Mouse (Mus musculus): ENCODE data around the gene Atad3a. TPM values are rescaled to one million over a fixed set of nuclear protein-coding genes. Genes with fewer than 3 reads are reported as not detected.

Atad3a gene
- polyA plus RNA-seq, 1 experiment from 2014 or later = 26.1 TPM

- Histone ChIP-seq H3K27me3 (replicated peaks; ENCODE audit: insufficient read depth, low read length) (no peaks in the 10 kb centered on the region; the same call in none of the 2 replicates), H3K9me3 (ENCODE audit: low read length) (no peaks in the 10 kb centered on the region), H3K4me2 (replicated peaks; ENCODE audit: low read depth, low read length) (0 out of 2 replicates have a peak overlapping the region, but pooled peaks have one; percentile 96), H3K9ac (replicated peaks; ENCODE audit: low read depth) (no peak overlapping the region), H3K4me1 (ENCODE audit: insufficient read depth, low read depth, low read length) (peaks cover 4% of the 10 kb centered on the region; the same call in 1 of the 2 replicates), H3K4me3 (ENCODE audit: low read depth, low read length) (no peak overlapping the region), H3K36me3 (ENCODE audit: insufficient read depth, low read length) (no peaks in the 10 kb centered on the region), H3K27ac (ENCODE audit: low read length) (no peak overlapping the region)
- DNase-seq (ENCODE audit: low spot score) (no peak), ATAC-seq (no peak)
- TF ChIP-seq CTCF (IDR thresholded peaks at IDR 0.05) = no peak
- TF ChIP-seq EP300 (IDR thresholded peaks at IDR 0.05) = no peak
- WGBS = 78% methylated on average over 4 of the region's 4 CpGs
Observed at GRCm38 (mm10) chr4:155695531-155696062, 65.3 kb downstream of the Atad3a start.

- H3K4me3 ChIP-seq (ENCODE audit: low read depth, low read length) = peak overlapping the region; percentile 62
- H3K9ac ChIP-seq (replicated peaks; ENCODE audit: low read depth) = peak overlapping the region; percentile 32
- 3% methylated on average over 87 of the region's 92 CpGs for WGBS
- H3K4me2 ChIP-seq (replicated peaks; ENCODE audit: low read depth, low read length) = peak overlapping the region; percentile 96
- H3K9me3 ChIP-seq (ENCODE audit: low read length) = no peaks in the 10 kb centered on the region
- no peak overlapping the region for H3K27ac ChIP-seq (ENCODE audit: low read length)
- DNase-seq (ENCODE audit: low spot score) (peak; percentile 64), ATAC-seq (peak; percentile 80)
- peaks cover 4% of the 10 kb centered on the region; the same call in 1 of the 2 replicates for H3K4me1 ChIP-seq (ENCODE audit: insufficient read depth, low read depth, low read length)
- no peaks in the 10 kb centered on the region; the same call in none of the 2 replicates for H3K27me3 ChIP-seq (replicated peaks; ENCODE audit: insufficient read depth, low read length)
- H3K36me3 ChIP-seq (ENCODE audit: insufficient read depth, low read length) = no peaks in the 10 kb centered on the region
- TF ChIP-seq CTCF (IDR thresholded peaks at IDR 0.05) (peak; percentile 68), EP300 (IDR thresholded peaks at IDR 0.05) (no peak)
Observed at GRCm38 (mm10) chr4:155694482-155695401, 66.2 kb downstream of the Atad3a start.

- Histone ChIP-seq H3K4me1 (ENCODE audit: insufficient read depth, low read depth, low read length) (peaks cover 4% of the 10 kb centered on the region; the same call in 1 of the 2 replicates), H3K9me3 (ENCODE audit: low read length) (no peaks in the 10 kb centered on the region), H3K27ac (ENCODE audit: low read length) (no peak within 1 kb of the TSS), H3K4me3 (ENCODE audit: low read depth, low read length) (peak within 1 kb of the TSS; percentile 62), H3K4me2 (replicated peaks; ENCODE audit: low read depth, low read length) (peak within 1 kb of the TSS; percentile 96), H3K27me3 (replicated peaks; ENCODE audit: insufficient read depth, low read length) (no peaks in the 10 kb centered on the region; the same call in none of the 2 replicates), H3K36me3 (ENCODE audit: insufficient read depth, low read length) (no peaks in the 10 kb centered on the region), H3K9ac (replicated peaks; ENCODE audit: low read depth) (peak within 1 kb of the TSS; percentile 32)
- ATAC-seq = peak; percentile 78
- TF ChIP-seq EP300 (IDR thresholded peaks at IDR 0.05) = no peak
- no peak; the same call in 1 of the 2 replicates for TF ChIP-seq CTCF (IDR thresholded peaks at IDR 0.05)
- peak; percentile 25 for DNase-seq (ENCODE audit: low spot score)
- under 1% methylated on average over 22 of the region's 47 CpGs for WGBS
Observed at GRCm38 (mm10) chr4:155694111-155694481, 66.8 kb downstream of the Atad3a start, which contains the start of gene Fndc10. Fndc10 (plus strand) TSS chr4:155694342.

- Histone ChIP-seq H3K4me2 (replicated peaks; ENCODE audit: low read depth, low read length) (no peak overlapping the region), H3K9ac (replicated peaks; ENCODE audit: low read depth) (no peak overlapping the region), H3K9me3 (ENCODE audit: low read length) (no peaks in the 10 kb centered on the region), H3K36me3 (ENCODE audit: insufficient read depth, low read length) (no peaks in the 10 kb centered on the region), H3K27ac (ENCODE audit: low read length) (no peak overlapping the region), H3K4me1 (ENCODE audit: insufficient read depth, low read depth, low read length) (peaks cover 4% of the 10 kb centered on the region; the same call in 1 of the 2 replicates), H3K4me3 (ENCODE audit: low read depth, low read length) (no peak overlapping the region), H3K27me3 (replicated peaks; ENCODE audit: insufficient read depth, low read length) (no peaks in the 10 kb centered on the region; the same call in none of the 2 replicates)
- no peak for DNase-seq (ENCODE audit: low spot score)
- TF ChIP-seq EP300 (IDR thresholded peaks at IDR 0.05) (no peak), CTCF (IDR thresholded peaks at IDR 0.05) (no peak)
- no peak for ATAC-seq
- WGBS = 95% methylated on average over 3 of the region's 3 CpGs
Observed at GRCm38 (mm10) chr4:155692421-155692820, 68.5 kb downstream of the Atad3a start.

Small RNAs within 50 kb of the gene (microRNA-seq; reads per million reads assigned to microRNA genes)
- not detected for gene Gm27743

Other genes with a start within 250 kb of the Atad3a start
- 70.9 and 76.3 TPM in 2 replicates for gene Nadk, start 198.7 kb downstream of the Atad3a start, polyA plus RNA-seq (2015; fragmentation: Nextera tagmentation; extraction: Ambion mirVana)
- 3.1 and 3.7 TPM in 2 replicates for gene Slc35e2, start 159.7 kb downstream of the Atad3a start, polyA plus RNA-seq (2015; fragmentation: Nextera tagmentation; extraction: Ambion mirVana)
- gene Cdk11b, start 136.2 kb downstream of the Atad3a start, polyA plus RNA-seq (2015; fragmentation: Nextera tagmentation; extraction: Ambion mirVana) = 67.3 and 74.4 TPM in 2 replicates
- not detected in 2 replicates for gene Gm10563, start 115.7 kb downstream of the Atad3a start, polyA plus RNA-seq (2015; fragmentation: Nextera tagmentation; extraction: Ambion mirVana)
- 44.5 and 46.2 TPM in 2 replicates for gene Mmp23, start 107.7 kb downstream of the Atad3a start, polyA plus RNA-seq (2015; fragmentation: Nextera tagmentation; extraction: Ambion mirVana)
- gene Mib2, start 91.9 kb downstream of the Atad3a start, polyA plus RNA-seq (2015; fragmentation: Nextera tagmentation; extraction: Ambion mirVana) = 16.3 and 19.8 TPM in 2 replicates
- gene Fndc10, start 66.8 kb downstream of the Atad3a start, polyA plus RNA-seq (2015; fragmentation: Nextera tagmentation; extraction: Ambion mirVana) = 3.3 and 3.6 TPM in 2 replicates
- 166 and 178 TPM in 2 replicates for gene Ssu72, start 56.3 kb downstream of the Atad3a start, polyA plus RNA-seq (2015; fragmentation: Nextera tagmentation; extraction: Ambion mirVana)
- 0.58 and 0.63 TPM in 2 replicates for gene Tmem240, start 26.3 kb downstream of the Atad3a start, polyA plus RNA-seq (2015; fragmentation: Nextera tagmentation; extraction: Ambion mirVana)
- 6.5 and 7.0 TPM in 2 replicates for gene Vwa1, start 13.6 kb upstream of the Atad3a start, polyA plus RNA-seq (2015; fragmentation: Nextera tagmentation; extraction: Ambion mirVana)
- gene Tmem88b, start 24.8 kb upstream of the Atad3a start, polyA plus RNA-seq (2015; fragmentation: Nextera tagmentation; extraction: Ambion mirVana) = 0.13 and 0.31 TPM in 2 replicates
- gene Ankrd65, start 29.3 kb upstream of the Atad3a start, polyA plus RNA-seq (2015; fragmentation: Nextera tagmentation; extraction: Ambion mirVana) = 6.0 and 6.6 TPM in 2 replicates
- 164 and 186 TPM in 2 replicates for gene Mrpl20, start 41.8 kb upstream of the Atad3a start, polyA plus RNA-seq (2015; fragmentation: Nextera tagmentation; extraction: Ambion mirVana)
- gene Ccnl2, start 51.4 kb upstream of the Atad3a start, polyA plus RNA-seq (2015; fragmentation: Nextera tagmentation; extraction: Ambion mirVana) = 110 and 122 TPM in 2 replicates
- gene Aurkaip1, start 70.2 kb upstream of the Atad3a start, polyA plus RNA-seq (2015; fragmentation: Nextera tagmentation; extraction: Ambion mirVana) = 117 and 128 TPM in 2 replicates
- 321 and 330 TPM in 2 replicates for gene Mxra8, start 78.6 kb upstream of the Atad3a start, polyA plus RNA-seq (2015; fragmentation: Nextera tagmentation; extraction: Ambion mirVana)
- gene Dvl1, start 86.3 kb upstream of the Atad3a start, polyA plus RNA-seq (2015; fragmentation: Nextera tagmentation; extraction: Ambion mirVana) = 9.1 and 11.9 TPM in 2 replicates
- gene Tas1r3, start 102.3 kb upstream of the Atad3a start, polyA plus RNA-seq (2015; fragmentation: Nextera tagmentation; extraction: Ambion mirVana) = 0.19 and 0.25 TPM in 2 replicates
- gene Cptp, start 108.3 kb upstream of the Atad3a start, polyA plus RNA-seq (2015; fragmentation: Nextera tagmentation; extraction: Ambion mirVana) = 10.8 and 13.8 TPM in 2 replicates
- 31.7 and 34.8 TPM in 2 replicates for gene Ints11, start 108.5 kb upstream of the Atad3a start, polyA plus RNA-seq (2015; fragmentation: Nextera tagmentation; extraction: Ambion mirVana)
- 29.3 and 29.9 TPM in 2 replicates for gene Pusl1, start 130.7 kb upstream of the Atad3a start, polyA plus RNA-seq (2015; fragmentation: Nextera tagmentation; extraction: Ambion mirVana)
- 12.7 and 13.4 TPM in 2 replicates for gene Acap3, start 130.7 kb upstream of the Atad3a start, polyA plus RNA-seq (2015; fragmentation: Nextera tagmentation; extraction: Ambion mirVana)
- gene Ube2j2, start 182.7 kb upstream of the Atad3a start, polyA plus RNA-seq (2015; fragmentation: Nextera tagmentation; extraction: Ambion mirVana) = 66.6 and 67.0 TPM in 2 replicates
- gene C1qtnf12, start 201.2 kb upstream of the Atad3a start, polyA plus RNA-seq (2015; fragmentation: Nextera tagmentation; extraction: Ambion mirVana) = 30.6 and 36.2 TPM in 2 replicates
- gene B3galt6, start 231.6 kb upstream of the Atad3a start, polyA plus RNA-seq (2015; fragmentation: Nextera tagmentation; extraction: Ambion mirVana) = 6.8 TPM in 2 replicates
- gene Sdf4, start 231.8 kb upstream of the Atad3a start, polyA plus RNA-seq (2015; fragmentation: Nextera tagmentation; extraction: Ambion mirVana) = 155 and 166 TPM in 2 replicates

Data from lung, postnatal 0 days (tissue).